In genomic region chr6:71156674-71157326, GRCm38 (mm10) we compare ENCODE assay signal across 9 mouse cellular contexts. TPM values are rescaled to one million over a fixed set of nuclear protein-coding genes. Genes with fewer than 3 reads are reported as not detected.
DNase-seq lines count a peak whose midpoint lies in the region; ATAC-seq lines count a peak whose summit lies in the region.
"Had no signal": no experiment of that assay in that cellular context is flagged by ENCODE, and none has a peak within 500 bp of the region (broad histone marks: within the 10 kb centered on the region; RNA-seq: fewer than 3 reads in every experiment).

No protein-coding gene starts in this region.

- peak; percentile 23 for DNase-seq in heart, postnatal 4 days
- DNase-seq in heart, embryonic 10.5 days (ENCODE audit: low spot score) = no peak
- DNase-seq in CD4-positive helper T cell, adult 2 months (ENCODE audit: low read depth, low spot score) = peak; percentile 32
- peak; percentile 19 for DNase-seq in c-Kit-negative CD71-positive TER-119-positive erythroid progenitor cells, embryonic 14.5 days (ENCODE audit: low read depth, low spot score)
- peak; percentile 8 for DNase-seq in lung, postnatal 14 days
- DNase-seq in layer of hippocampus, postnatal 36 days = no peak
- no peak for DNase-seq in heart, postnatal 14 days

- no peak for ATAC-seq in monocyte, adult 5-6 weeks (replicated peaks; ENCODE audit: insufficient number of reproducible peaks, low FRiP score, low TSS enrichment, poor library complexity, severe bottlenecking)

- no peak overlapping the region for H3K27ac ChIP-seq in heart, embryonic 10.5 days

- no peaks in the 10 kb centered on the region for H3K4me1 ChIP-seq in heart, embryonic 10.5 days

- no peaks in the 10 kb centered on the region for H3K27me3 ChIP-seq in heart, embryonic 10.5 days (ENCODE audit: insufficient read depth, poor library complexity, severe bottlenecking)

- H3K9me3 ChIP-seq in heart, embryonic 10.5 days = no peaks in the 10 kb centered on the region

- H3K4me3 ChIP-seq in heart, embryonic 10.5 days = no peak overlapping the region

- intact Hi-C loops in heart, postnatal 14 days (cut with DNase I) = no loop called here

- no peaks in the 10 kb centered on the region for H3K36me3 ChIP-seq in heart, embryonic 10.5 days

- WGBS in heart, embryonic 10.5 days = 79% methylated on average over 5 of the region's 5 CpGs

RNA-seq across cellular contexts. Expression of gene Thnsl2, which starts 12.6 kb away (rescaled TPM):
- 1 to 10 TPM; 4.8 to 5.3 TPM for total RNA-seq in heart, postnatal 4 days (2021)
- polyA plus RNA-seq in heart, embryonic 10.5 days (2016; fragmentation: Nextera tagmentation; extraction: Ambion mirVana) = 5.0 and 5.2 TPM in 2 replicates
- total RNA-seq in monocyte, adult 5-6 weeks (2017) = not detected in 3 replicates
- 1 to 10 TPM; 3.1 to 3.7 TPM for total RNA-seq in layer of hippocampus, postnatal 36 days (2021)
- total RNA-seq in heart, postnatal 14 days (2021) = 1 to 10 TPM; 3.8 to 6.4 TPM

RNA-seq across cellular contexts. Expression of gene Fabp1, which starts 42.8 kb away (rescaled TPM):
- total RNA-seq in heart, postnatal 4 days (2021) = not detected
- 1.9 TPM in 1 of 2 replicates, not detected in the other for polyA plus RNA-seq in heart, embryonic 10.5 days (2016; fragmentation: Nextera tagmentation; extraction: Ambion mirVana)
- not detected in 3 replicates for total RNA-seq in monocyte, adult 5-6 weeks (2017)
- total RNA-seq in layer of hippocampus, postnatal 36 days (2021) = not detected
- not detected for total RNA-seq in heart, postnatal 14 days (2021)
- total RNA-seq: heart, postnatal 10 days had no signal

Comparison
In these comparisons a context has a peak if more than half of its experiments do, and no peak if none do; other contexts are left out.
1. DNase-seq: peak in heart, postnatal 4 days (single experiment), CD4-positive helper T cell, adult 2 months (single experiment), c-Kit-negative CD71-positive TER-119-positive erythroid progenitor cells, embryonic 14.5 days (single experiment) and lung, postnatal 14 days (single experiment); none in heart, embryonic 10.5 days (single experiment), layer of hippocampus, postnatal 36 days (0 of 2) and heart, postnatal 14 days (0 of 2).